Mouse (Mus musculus) CH12.LX (cell line): ENCODE results near the gene Arhgef26. TPM values are rescaled to one million over a fixed set of nuclear protein-coding genes. Genes with fewer than 3 reads are reported as not detected.

Experiments
- DNase-seq: peaks from one replicate; pipeline ENCODE4 v3.0.0-alpha.2; 2013; ENCODE audit errors: extremely low read depth
- H3K27ac ChIP-seq: 2 replicates; pipeline ENCODE4 v1.5.1; 2012; ENCODE audit warnings: low read depth, mild to moderate bottlenecking, control low read depth, moderate library complexity; ENCODE audit not compliant: insufficient read depth
- H3K27me3 ChIP-seq: replicated peaks from 2 replicates; pipeline ENCODE3; 2012; ENCODE audit warnings: inconsistent platforms
- H3K36me3 ChIP-seq, 2 experiments: replicated peaks in 1 of 2; 2 replicates each; pipeline versions ENCODE3 to v1.6.1; 2012; ENCODE audit warnings: inconsistent platforms in 1 of 2, low read length in 1 of 2, mild to moderate bottlenecking in 1 of 2, mixed read lengths in 1 of 2, moderate library complexity in 1 of 2; ENCODE audit not compliant: control insufficient read depth in 1 of 2, insufficient read depth in 1 of 2
- H3K4me1 ChIP-seq, 2 experiments: 2 replicates each; pipeline ENCODE4 v1.6.1; 2012; ENCODE audit warnings: inconsistent platforms in 1 of 2, moderate library complexity in 1 of 2; ENCODE audit not compliant: insufficient read depth in 2 of 2, control insufficient read depth in 1 of 2
- H3K4me2 ChIP-seq: 2 replicates; pipeline ENCODE4 v1.6.1; 2012; ENCODE audit warnings: low read depth, mild to moderate bottlenecking, control low read depth; ENCODE audit not compliant: poor library complexity, insufficient read depth, severe bottlenecking
- H3K4me3 ChIP-seq, 3 experiments: fragments of 150-350 bp in 1 of 3; sonication (generic) in 1 of 3; replicated peaks in 1 of 3; 2 replicates each; pipeline versions ENCODE3 to v1.5.1; 2011 to 2012; ENCODE audit warnings: low read depth in 2 of 3, low read length in 2 of 3, mild to moderate bottlenecking in 2 of 3, moderate library complexity in 2 of 3, control low read depth in 1 of 3, improper control_type of control experiment in 1 of 3, inconsistent platforms in 1 of 3, mixed read lengths in 1 of 3; ENCODE audit not compliant: poor library complexity in 1 of 3
- H3K79me2 ChIP-seq: replicated peaks from 2 replicates; pipeline ENCODE4 v1.6.1; 2012; ENCODE audit warnings: mild to moderate bottlenecking, moderate library complexity; ENCODE audit not compliant: control insufficient read depth, poor library complexity, insufficient read depth, severe bottlenecking; ENCODE audit errors: extremely low read depth
- H3K9ac ChIP-seq: 2 replicates; pipeline ENCODE4 v1.6.1; 2012; ENCODE audit warnings: low read depth, mild to moderate bottlenecking, control low read depth, moderate library complexity; ENCODE audit not compliant: insufficient read depth
- H3K9me3 ChIP-seq: replicated peaks from 2 replicates; pipeline ENCODE3; 2012; ENCODE audit warnings: low read length, inconsistent platforms, mixed read lengths
- BHLHE40 ChIP-seq: IDR thresholded peaks from 2 replicates; pipeline ENCODE4 v1.6.1; 2011; ENCODE audit warnings: mild to moderate bottlenecking, low read depth, low read length, improper control_type of control experiment
- CHD1 ChIP-seq: IDR thresholded peaks from 2 replicates; pipeline ENCODE4 v1.6.1; 2012; ENCODE audit warnings: low read depth, low read length, improper control_type of control experiment, inconsistent platforms
- CHD2 ChIP-seq: IDR thresholded peaks from 2 replicates; pipeline ENCODE4 v1.6.1; 2011; ENCODE audit warnings: low read length, improper control_type of control experiment
- E2F4 ChIP-seq: IDR thresholded peaks from 2 replicates; pipeline ENCODE4 v1.6.1; 2011; ENCODE audit warnings: low read depth, low read length, improper control_type of control experiment; ENCODE audit not compliant: insufficient replicate concordance
- ELF1 ChIP-seq: IDR thresholded peaks from 2 replicates; pipeline ENCODE4 v1.6.1; 2014; ENCODE audit warnings: low read depth, mild to moderate bottlenecking, inconsistent platforms, low read length, improper control_type of control experiment
- HCFC1 ChIP-seq: IDR thresholded peaks from 2 replicates; pipeline ENCODE4 v1.6.1; 2012; ENCODE audit warnings: low read depth, mild to moderate bottlenecking, inconsistent platforms, low read length, improper control_type of control experiment
- IRF4 ChIP-seq: IDR thresholded peaks from 2 replicates; pipeline ENCODE4 v1.6.1; 2014; ENCODE audit warnings: low read depth, mild to moderate bottlenecking, inconsistent platforms, low read length, improper control_type of control experiment
- JUN ChIP-seq: IDR thresholded peaks from 2 replicates; pipeline ENCODE4 v1.6.1; 2011; ENCODE audit warnings: low read depth, mild to moderate bottlenecking, low read length, improper control_type of control experiment, moderate library complexity; ENCODE audit not compliant: insufficient read depth
- KAT2A ChIP-seq: IDR thresholded peaks from 2 replicates; pipeline ENCODE4 v1.6.1; 2012; ENCODE audit warnings: low read length, improper control_type of control experiment, inconsistent platforms; ENCODE audit not compliant: insufficient replicate concordance
- MAFK ChIP-seq: IDR thresholded peaks from 2 replicates; pipeline ENCODE4 v1.6.1; 2011; ENCODE audit warnings: low read length, improper control_type of control experiment; ENCODE audit not compliant: insufficient replicate concordance
- MEF2A ChIP-seq: IDR thresholded peaks from 2 replicates; pipeline ENCODE4 v1.6.1; 2014; ENCODE audit warnings: low read depth, mild to moderate bottlenecking, inconsistent platforms, low read length, improper control_type of control experiment, borderline replicate concordance
- NRF1 ChIP-seq: IDR thresholded peaks from 2 replicates; pipeline ENCODE4 v1.6.1; 2014; ENCODE audit warnings: low read depth, mild to moderate bottlenecking, inconsistent platforms, low read length, improper control_type of control experiment, moderate library complexity
- POLR2A ChIP-seq: IDR thresholded peaks from 2 replicates; pipeline ENCODE4 v1.6.1; 2011; ENCODE audit warnings: low read depth, mild to moderate bottlenecking, improper control_type of control experiment, low read length
- POLR2AphosphoS2 ChIP-seq: IDR thresholded peaks from 2 replicates; pipeline ENCODE4 v1.6.1; 2011; ENCODE audit warnings: low read depth, low read length, improper control_type of control experiment
- RAD21 ChIP-seq: IDR thresholded peaks from 2 replicates; pipeline ENCODE4 v1.6.1; 2011; ENCODE audit warnings: low read depth, mild to moderate bottlenecking, low read length, improper control_type of control experiment, moderate library complexity
- RCOR1 ChIP-seq: conservative IDR thresholded peaks from 2 replicates; pipeline ENCODE4 v1.6.1; 2012; ENCODE audit warnings: low read depth, mild to moderate bottlenecking, inconsistent platforms, low read length, improper control_type of control experiment
- SIN3A ChIP-seq: IDR thresholded peaks from 2 replicates; pipeline ENCODE4 v1.6.1; 2012; ENCODE audit warnings: low read length, improper control_type of control experiment, inconsistent platforms
- USF1 ChIP-seq: IDR thresholded peaks from 2 replicates; pipeline ENCODE4 v1.6.1; 2014; ENCODE audit warnings: low read depth, mild to moderate bottlenecking, inconsistent platforms, low read length, improper control_type of control experiment
- USF2 ChIP-seq: conservative IDR thresholded peaks from 2 replicates; pipeline ENCODE4 v1.6.1; 2011; ENCODE audit warnings: low read depth, low read length, improper control_type of control experiment
- ZC3H11A ChIP-seq: IDR thresholded peaks from 2 replicates; pipeline ENCODE4 v1.6.1; 2012; ENCODE audit warnings: low read depth, mild to moderate bottlenecking, inconsistent platforms, low read length, improper control_type of control experiment
- ZKSCAN1 ChIP-seq: IDR thresholded peaks from 2 replicates; pipeline ENCODE4 v1.6.1; 2012; ENCODE audit warnings: low read depth, inconsistent platforms, low read length, improper control_type of control experiment, borderline replicate concordance
- ZMIZ1 ChIP-seq: IDR thresholded peaks from 2 replicates; pipeline ENCODE4 v1.6.1; 2012; ENCODE audit warnings: low read depth, mild to moderate bottlenecking, inconsistent platforms, low read length, improper control_type of control experiment
- ZNF384 ChIP-seq: IDR thresholded peaks from 2 replicates; pipeline ENCODE4 v1.6.1; 2012; ENCODE audit warnings: low read depth, low read length, improper control_type of control experiment, inconsistent platforms
- dilution Hi-C: fragments of 300-500 bp; cut with MboI; formaldehyde crosslinking; loops from 2 replicates; pipeline ENCODE4 v1.14.3; 2020; ENCODE audit warnings: low sequenced_read_pairs; ENCODE audit not compliant: extremely low pct_unique_long_range_greater_than_20kb, extremely low pct_ligation_motif_present
- in situ Hi-C: fragments of 300-500 bp; cut with MboI; formaldehyde crosslinking; loops from 3 replicates; pipeline ENCODE4 v1.14.3; 2019; ENCODE audit warnings: low sequenced_read_pairs, low pct_ligation_motif_present, low pct_unique_long_range_greater_than_20kb, mixed read lengths
- polyA plus RNA-seq: library from polyadenylated mRNA; unstranded; fragments of >175 nt; gene quantifications from 2 replicates; pipeline ENCODE4 v1.2.1, GENCODE M21; 2012; ENCODE audit warnings: low read depth; ENCODE audit not compliant: insufficient read length
- total RNA-seq, 2 experiments: library from RNA; depleted of rRNA; stranded (reverse); fragments of 300-350 nt in 1 of 2; fragments of >200 nt in 1 of 2; gene quantifications; 2 replicates each; pipeline ENCODE4 v1.2.3; 2012 to 2014

Gene Arhgef26
- total and polyA plus RNA-seq, 3 experiments = under 0.01 to 0.11 TPM; not detected in 1

- in situ Hi-C loops = no loop called here
- Histone ChIP-seq H3K4me3 (no peak overlapping the region), H3K27me3 (no peaks in the 10 kb centered on the region), H3K9ac (no peak overlapping the region), H3K36me3 (no peaks in the 10 kb centered on the region), H3K4me1 (no peaks in the 10 kb centered on the region), H3K9me3 (peaks cover 48% of the 10 kb centered on the region), H3K4me2 (no peak overlapping the region), H3K27ac (no peak overlapping the region), H3K79me2 (no peaks in the 10 kb centered on the region)
- TF ChIP-seq ZNF384 (no peak), BHLHE40 (no peak), IRF4 (no peak), ZMIZ1 (no peak)
- no peak for DNase-seq
- dilution Hi-C loops = no loop called here
These were observed 2.7 kb downstream of the Arhgef26 start for GRCm38 (mm10) chr3:62340861-62341260.

GRCm38 (mm10) chr3:62341496-62342205 lies 3.5 kb downstream of the Arhgef26 start:
- in situ Hi-C loops (no loop called here), dilution Hi-C loops (no loop called here)
- H3K9me3 ChIP-seq = peaks cover 51% of the 10 kb centered on the region
- no peaks in the 10 kb centered on the region for H3K4me1 ChIP-seq
- H3K79me2 ChIP-seq = no peaks in the 10 kb centered on the region
- H3K9ac ChIP-seq = no peak overlapping the region
- no peak overlapping the region for H3K4me2 ChIP-seq
- H3K36me3 ChIP-seq = no peaks in the 10 kb centered on the region
- DNase-seq = no peak
- TF ChIP-seq MEF2A (no peak), RCOR1 (no peak), ZKSCAN1 (no peak), KAT2A (no peak), CHD1 (no peak), ELF1 (no peak), USF2 (no peak)
- H3K27ac ChIP-seq = no peak overlapping the region
- no peak overlapping the region for H3K4me3 ChIP-seq
- H3K27me3 ChIP-seq = no peaks in the 10 kb centered on the region

GRCm38 (mm10) chr3:62348514-62349217 lies 10.5 kb downstream of the Arhgef26 start:
- Histone ChIP-seq H3K9ac (no peak overlapping the region), H3K4me1 (no peaks in the 10 kb centered on the region), H3K36me3 (no peaks in the 10 kb centered on the region), H3K4me3 (no peak overlapping the region), H3K27ac (no peak overlapping the region), H3K27me3 (no peaks in the 10 kb centered on the region), H3K4me2 (no peak overlapping the region), H3K9me3 (peaks cover 46% of the 10 kb centered on the region)
- no peak for DNase-seq
- TF ChIP-seq HCFC1 = no peak
- no peak for TF ChIP-seq JUN
- no peak for TF ChIP-seq MAFK
- no peak for TF ChIP-seq POLR2AphosphoS2
- no peak for TF ChIP-seq ZNF384
- no peak for TF ChIP-seq ZKSCAN1
- no peak for TF ChIP-seq BHLHE40
- no peak for TF ChIP-seq NRF1
- TF ChIP-seq E2F4 = no peak
- no peak for TF ChIP-seq SIN3A
- TF ChIP-seq ZC3H11A = no peak
- TF ChIP-seq POLR2A = no peak
- no peak for TF ChIP-seq CHD2
- no peak for TF ChIP-seq USF1
- no peak for TF ChIP-seq RAD21
- TF ChIP-seq, all 38 proteins: peak for 0
- H3K79me2 ChIP-seq = no peaks in the 10 kb centered on the region
- in situ Hi-C loops = no loop called here
- dilution Hi-C loops = no loop called here
